Mouse (Mus musculus): ENCODE data around the gene Tat.
A peak's percentile ranks its signal among the peaks of the same experiment; 100 is the strongest.

DNA sequence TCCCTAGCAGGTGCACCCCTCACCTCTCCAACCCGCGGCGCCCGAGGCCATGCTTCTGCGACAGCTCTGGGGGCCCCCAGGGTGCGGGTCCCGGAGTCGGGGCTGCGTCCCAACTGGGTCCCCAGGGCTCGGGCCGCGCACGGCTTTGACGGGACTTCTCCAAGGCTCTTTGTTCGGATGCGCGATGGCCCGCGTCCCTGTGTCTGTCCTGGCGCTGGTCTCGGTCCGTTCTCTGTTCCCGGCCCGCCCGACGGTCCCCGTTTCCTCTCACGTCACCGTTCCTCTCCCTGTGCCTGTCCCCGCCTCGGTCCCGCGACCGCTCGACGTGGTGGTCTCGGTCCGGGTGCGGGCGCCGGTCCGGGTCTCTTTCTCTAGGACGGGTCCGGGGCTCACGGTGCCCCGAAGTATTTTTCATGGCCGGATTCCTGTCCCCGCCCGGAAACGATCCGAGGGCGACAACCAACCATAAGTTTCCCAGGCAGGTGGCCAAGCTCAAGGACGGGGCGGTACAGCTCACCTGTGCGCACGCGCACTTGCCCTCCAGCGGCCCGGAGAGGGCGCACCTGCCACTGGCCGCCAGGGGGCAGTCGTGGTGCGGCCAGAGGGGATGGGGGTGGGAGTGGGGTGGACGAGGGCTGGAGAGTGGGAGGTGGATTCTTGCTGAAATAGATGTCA, 28.4 kb upstream of the Tat start, which contains the start of gene Marveld3:
- no peak for TF ChIP-seq POLR2A (IDR thresholded peaks at IDR 0.05; ENCODE audit: low read depth, low read length)
- TF ChIP-seq CTCF (IDR thresholded peaks at IDR 0.05; ENCODE audit: extremely low read depth, insufficient read depth, insufficient read length, insufficient replicate concordance): peak; percentile 62; the same call in 1 of the 2 replicates

Data from spleen, adult 2 months (tissue).